8 mouse cellular contexts compared by ENCODE assay signal in the genomic region with DNA sequence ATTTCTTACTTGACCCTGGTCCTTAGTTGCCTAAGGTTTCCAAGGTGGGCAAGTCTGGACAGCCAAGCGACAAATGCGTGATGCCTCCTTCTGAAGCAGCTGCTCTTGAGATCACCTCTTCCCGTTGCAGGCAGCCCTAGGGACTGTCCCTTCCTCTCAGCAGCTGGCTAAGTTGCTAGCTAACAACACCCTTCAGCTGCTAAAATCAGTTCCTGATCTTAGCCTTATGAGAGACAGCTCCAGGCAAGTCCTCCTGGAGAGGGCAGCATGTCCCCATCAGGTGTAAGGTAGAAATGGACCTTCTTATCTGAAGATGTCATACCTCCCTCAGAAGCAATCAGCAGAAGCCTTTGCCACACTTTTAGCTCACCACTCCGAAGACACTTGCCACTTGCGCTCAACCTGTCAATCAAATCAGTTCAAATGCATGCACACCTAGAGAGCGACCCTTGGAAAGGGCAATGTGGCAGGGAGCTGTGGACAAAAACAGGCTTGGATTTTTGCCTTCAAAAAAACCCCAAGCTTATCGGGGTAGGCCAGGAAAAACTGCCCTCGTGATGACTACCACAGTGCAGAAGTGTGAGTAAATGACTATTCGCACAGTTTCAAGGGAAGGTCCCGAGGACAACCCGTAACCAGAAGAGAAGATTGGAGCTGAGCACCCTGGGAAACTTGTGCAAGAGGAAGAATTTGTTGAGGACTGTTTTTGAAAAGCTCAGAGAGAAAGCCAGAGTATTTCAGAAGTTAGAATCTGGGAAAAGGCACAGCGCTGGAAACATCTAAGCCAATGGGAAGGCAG. TPM values are rescaled to one million over a fixed set of nuclear protein-coding genes. Genes with fewer than 3 reads are reported as not detected.
A peak's percentile ranks its signal among the peaks of the same experiment; 100 is the strongest.
DNase-seq lines count a peak whose midpoint lies in the region; ATAC-seq lines count a peak whose summit lies in the region.

No protein-coding gene starts in this region.

- H3K27ac ChIP-seq in kidney, embryonic 14.5 days (ENCODE audit: low read depth, low read length), result no peak overlapping the region
- peak overlapping the region; percentile 8; the same call in 1 of the 2 replicates for H3K27ac ChIP-seq in heart, embryonic 13.5 days (replicated peaks)

- H3K27me3 ChIP-seq in kidney, embryonic 14.5 days (ENCODE audit: control insufficient read depth, insufficient read depth, low read length), result no peaks in the 10 kb centered on the region
- no peaks in the 10 kb centered on the region for H3K27me3 ChIP-seq in heart, embryonic 13.5 days (replicated peaks)

- no peak overlapping the region for H3K4me2 ChIP-seq in kidney, embryonic 14.5 days (replicated peaks; ENCODE audit: low read depth, low read length)
- peak overlapping the region; percentile 31; the same call in 1 of the 2 replicates for H3K4me2 ChIP-seq in heart, embryonic 13.5 days

- H3K4me3 ChIP-seq in kidney, embryonic 14.5 days (ENCODE audit: low read length), result no peak overlapping the region
- no peak overlapping the region for H3K4me3 ChIP-seq in heart, embryonic 13.5 days

- no peak for ATAC-seq in kidney, embryonic 14.5 days (ENCODE audit: low FRiP score, low TSS enrichment)
- no peak for ATAC-seq in heart, embryonic 13.5 days (ENCODE audit: extremely low read depth, insufficient number of reproducible peaks, low FRiP score, low TSS enrichment)

- peaks cover 5% of the 10 kb centered on the region; the same call in 1 of the 2 replicates for H3K4me1 ChIP-seq in kidney, embryonic 14.5 days (ENCODE audit: control insufficient read depth, insufficient read depth, low read length)
- peaks cover 49% of the 10 kb centered on the region for H3K4me1 ChIP-seq in heart, embryonic 13.5 days

- no peaks in the 10 kb centered on the region for H3K36me3 ChIP-seq in kidney, embryonic 14.5 days (ENCODE audit: control insufficient read depth, insufficient read depth, low read length)
- no peaks in the 10 kb centered on the region for H3K36me3 ChIP-seq in heart, embryonic 13.5 days

- DNase-seq in cerebellum, adult 9-10 months, result peak; percentile 32
- DNase-seq in cerebellum, adult 11-12 months, result no peak
- DNase-seq in kidney, postnatal 10 days, result peak; percentile 38
- DNase-seq in CD4-positive, CD25-positive, alpha-beta regulatory T cell, adult 2 months (ENCODE audit: low read depth, low spot score), result peak; percentile 7
- DNase-seq in testis, postnatal 14 days (ENCODE audit: low spot score), result no peak
- DNase-seq in layer of hippocampus, postnatal 10 days (ENCODE audit: low spot score in 2 of 2), result no peak

- H3K9ac ChIP-seq in kidney, embryonic 14.5 days (ENCODE audit: low read depth, low read length), result no peak overlapping the region
- peak overlapping the region; percentile 60; the same call in 1 of the 2 replicates for H3K9ac ChIP-seq in heart, embryonic 13.5 days

- H3K9me3 ChIP-seq in kidney, embryonic 14.5 days (ENCODE audit: control insufficient read depth, low read length), result no peaks in the 10 kb centered on the region
- H3K9me3 ChIP-seq in heart, embryonic 13.5 days, result no peaks in the 10 kb centered on the region

- 81% methylated on average over 12 of the region's 12 CpGs for WGBS in kidney, embryonic 14.5 days
- WGBS in heart, embryonic 13.5 days, result 38% methylated on average over 12 of the region's 12 CpGs

RNA-seq across cellular contexts. Expression of a gene that starts 36.9 kb away (rescaled TPM):
- polyA plus RNA-seq in kidney, embryonic 14.5 days (2014; fragmentation: Nextera tagmentation; extraction: Ambion mirVana), result 58.1 and 71.9 TPM in 2 replicates
- polyA plus RNA-seq in heart, embryonic 13.5 days (2015; fragmentation: Nextera tagmentation; extraction: Ambion mirVana), result 69.4 and 84.7 TPM in 2 replicates
- total RNA-seq in layer of hippocampus, postnatal 10 days (2021), result 10 to 100 TPM; 52.8 to 88.1 TPM

Comparison
In these comparisons a context has a peak if more than half of its experiments do, and no peak if none do; other contexts are left out.
1. DNase-seq: peak in cerebellum, adult 9-10 months (single experiment), kidney, postnatal 10 days (single experiment) and CD4-positive, CD25-positive, alpha-beta regulatory T cell, adult 2 months (single experiment); none in cerebellum, adult 11-12 months (single experiment), testis, postnatal 14 days (single experiment) and layer of hippocampus, postnatal 10 days (0 of 2).